Mouse (Mus musculus) brain, adult 2 months (tissue): Measurements from ENCODE around the gene C330007P06Rik.
"Not testable (repeated sequence)": the region's sequence is repeated elsewhere in the genome, so short reads cannot be mapped to it uniquely, and the experiment has no call there.

Experiments used
- DNase-seq: peaks from one replicate; pipeline ENCODE4 v3.0.0; 2011; ENCODE audit warnings: low read depth, low spot score

The C330007P06Rik gene

GRCm38 (mm10) chrX:36799131-36799879 is 74.6 kb downstream of the C330007P06Rik start:
- DNase-seq: no peak

- DNase-seq: not testable (repeated sequence)
Observed at GRCm38 (mm10) chrX:36796734-36797133, 77.2 kb downstream of the C330007P06Rik start.

- peak; percentile 85 for DNase-seq
Observed at GRCm38 (mm10) chrX:36796163-36796581, 77.7 kb downstream of the C330007P06Rik start.

GRCm38 (mm10) chrX:36795424-36796162 is 78.3 kb downstream of the C330007P06Rik start, which contains the start of gene Slc25a5:
Gene Slc25a5 (plus strand): TSS chrX:36795651.
- peak; percentile 94 for DNase-seq

GRCm38 (mm10) chrX:36794571-36794970 is 79.3 kb downstream of the C330007P06Rik start:
- DNase-seq: no peak

GRCm38 (mm10) chrX:36789360-36789759 is 84.6 kb downstream of the C330007P06Rik start:
- DNase-seq: no peak

GRCm38 (mm10) chrX:36777694-36778093 is 96.2 kb downstream of the C330007P06Rik start:
- DNase-seq: no peak

- no peak for DNase-seq
Observed at GRCm38 (mm10) chrX:36775520-36775919, 98.4 kb downstream of the C330007P06Rik start.
